Mouse (Mus musculus): ENCODE results near the gene Arhgef3. TPM values are rescaled to one million over a fixed set of nuclear protein-coding genes. Genes with fewer than 3 reads are reported as not detected.
"Not testable (repeated sequence)": the region's sequence is repeated elsewhere in the genome, so short reads cannot be mapped to it uniquely, and the experiment has no call there.

Gene Arhgef3
- polyA plus RNA-seq, 1 experiment from 2014 or later, result 2.9 TPM

- H3K9ac ChIP-seq (ENCODE audit: low read length), result no peak overlapping the region
- H3K27ac ChIP-seq (ENCODE audit: low read depth, low read length), result no peak overlapping the region
- DNase-seq (ENCODE audit: low spot score), result no peak
- H3K4me2 ChIP-seq (ENCODE audit: low read depth, low read length, severe bottlenecking), result no peak overlapping the region
- no peaks in the 10 kb centered on the region for H3K27me3 ChIP-seq (ENCODE audit: control insufficient read depth, insufficient read depth, low read length)
- H3K4me1 ChIP-seq (replicated peaks; ENCODE audit: control insufficient read depth, insufficient read depth, low read length), result no peaks in the 10 kb centered on the region
- WGBS, result 75% methylated on average over 12 of the region's 12 CpGs
- no peak overlapping the region for H3K4me3 ChIP-seq (ENCODE audit: low read depth, low read length)
- no peaks in the 10 kb centered on the region for H3K36me3 ChIP-seq (ENCODE audit: control insufficient read depth, insufficient read depth, low read length)
- H3K9me3 ChIP-seq (ENCODE audit: control insufficient read depth, low read length), result no peaks in the 10 kb centered on the region
- ATAC-seq (replicated peaks; ENCODE audit: low FRiP score), result no peak
Measured at GRCm38 (mm10) chr14:27237522-27238187, 123.0 kb downstream of the Arhgef3 start.

GRCm38 (mm10) chr14:27238600-27239118 is 124.0 kb downstream of the Arhgef3 start:
- H3K27ac ChIP-seq (ENCODE audit: low read depth, low read length), result no peak overlapping the region
- no peak overlapping the region for H3K9ac ChIP-seq (ENCODE audit: low read length)
- no peak overlapping the region for H3K4me3 ChIP-seq (ENCODE audit: low read depth, low read length)
- no peaks in the 10 kb centered on the region for H3K9me3 ChIP-seq (ENCODE audit: control insufficient read depth, low read length)
- no peak overlapping the region for H3K4me2 ChIP-seq (ENCODE audit: low read depth, low read length, severe bottlenecking)
- H3K27me3 ChIP-seq (ENCODE audit: control insufficient read depth, insufficient read depth, low read length), result no peaks in the 10 kb centered on the region
- 90% methylated on average over 8 of the region's 8 CpGs for WGBS
- no peaks in the 10 kb centered on the region for H3K36me3 ChIP-seq (ENCODE audit: control insufficient read depth, insufficient read depth, low read length)
- ATAC-seq (replicated peaks; ENCODE audit: low FRiP score) (no peak), DNase-seq (ENCODE audit: low spot score) (no peak)
- no peaks in the 10 kb centered on the region for H3K4me1 ChIP-seq (replicated peaks; ENCODE audit: control insufficient read depth, insufficient read depth, low read length)

- Histone ChIP-seq H3K9ac (ENCODE audit: low read length) (no peak overlapping the region), H3K4me1 (replicated peaks; ENCODE audit: control insufficient read depth, insufficient read depth, low read length) (no peaks in the 10 kb centered on the region), H3K27ac (ENCODE audit: low read depth, low read length) (no peak overlapping the region), H3K4me3 (ENCODE audit: low read depth, low read length) (no peak overlapping the region), H3K9me3 (ENCODE audit: control insufficient read depth, low read length) (no peaks in the 10 kb centered on the region), H3K27me3 (ENCODE audit: control insufficient read depth, insufficient read depth, low read length) (no peaks in the 10 kb centered on the region), H3K36me3 (ENCODE audit: control insufficient read depth, insufficient read depth, low read length) (no peaks in the 10 kb centered on the region), H3K4me2 (ENCODE audit: low read depth, low read length, severe bottlenecking) (no peak overlapping the region)
- DNase-seq (ENCODE audit: low spot score) (no peak), ATAC-seq (replicated peaks; ENCODE audit: low FRiP score) (no peak)
- WGBS, result 89% methylated on average over 3 of the region's 3 CpGs
Measured at GRCm38 (mm10) chr14:27239551-27240091, 124.9 kb downstream of the Arhgef3 start.

- DNase-seq (ENCODE audit: low spot score), result no peak
- Histone ChIP-seq H3K4me3 (ENCODE audit: low read depth, low read length) (no peak overlapping the region), H3K9me3 (ENCODE audit: control insufficient read depth, low read length) (no peaks in the 10 kb centered on the region), H3K27ac (ENCODE audit: low read depth, low read length) (no peak overlapping the region), H3K4me1 (replicated peaks; ENCODE audit: control insufficient read depth, insufficient read depth, low read length) (no peaks in the 10 kb centered on the region), H3K4me2 (ENCODE audit: low read depth, low read length, severe bottlenecking) (no peak overlapping the region), H3K36me3 (ENCODE audit: control insufficient read depth, insufficient read depth, low read length) (no peaks in the 10 kb centered on the region), H3K27me3 (ENCODE audit: control insufficient read depth, insufficient read depth, low read length) (no peaks in the 10 kb centered on the region), H3K9ac (ENCODE audit: low read length) (no peak overlapping the region)
- WGBS, result 89% methylated on average over 8 of the region's 8 CpGs
- ATAC-seq (replicated peaks; ENCODE audit: low FRiP score), result no peak
Measured at GRCm38 (mm10) chr14:27242253-27242652, 127.6 kb downstream of the Arhgef3 start.

GRCm38 (mm10) chr14:27242769-27243168 is 128.1 kb downstream of the Arhgef3 start:
- H3K9ac ChIP-seq (ENCODE audit: low read length), result no peak overlapping the region
- WGBS, result 83% methylated on average over 2 of the region's 2 CpGs
- H3K4me1 ChIP-seq (replicated peaks; ENCODE audit: control insufficient read depth, insufficient read depth, low read length), result no peaks in the 10 kb centered on the region
- DNase-seq (ENCODE audit: low spot score), result no peak
- H3K27ac ChIP-seq (ENCODE audit: low read depth, low read length), result no peak overlapping the region
- ATAC-seq (replicated peaks; ENCODE audit: low FRiP score), result no peak
- no peak overlapping the region for H3K4me3 ChIP-seq (ENCODE audit: low read depth, low read length)
- no peaks in the 10 kb centered on the region for H3K36me3 ChIP-seq (ENCODE audit: control insufficient read depth, insufficient read depth, low read length)
- H3K27me3 ChIP-seq (ENCODE audit: control insufficient read depth, insufficient read depth, low read length), result no peaks in the 10 kb centered on the region
- H3K9me3 ChIP-seq (ENCODE audit: control insufficient read depth, low read length), result no peaks in the 10 kb centered on the region
- H3K4me2 ChIP-seq (ENCODE audit: low read depth, low read length, severe bottlenecking), result no peak overlapping the region

GRCm38 (mm10) chr14:27243585-27243984 is 128.9 kb downstream of the Arhgef3 start:
- Histone ChIP-seq H3K27ac (ENCODE audit: low read depth, low read length) (no peak overlapping the region), H3K27me3 (ENCODE audit: control insufficient read depth, insufficient read depth, low read length) (no peaks in the 10 kb centered on the region), H3K36me3 (ENCODE audit: control insufficient read depth, insufficient read depth, low read length) (no peaks in the 10 kb centered on the region), H3K9me3 (ENCODE audit: control insufficient read depth, low read length) (no peaks in the 10 kb centered on the region), H3K9ac (ENCODE audit: low read length) (no peak overlapping the region), H3K4me2 (ENCODE audit: low read depth, low read length, severe bottlenecking) (no peak overlapping the region), H3K4me1 (replicated peaks; ENCODE audit: control insufficient read depth, insufficient read depth, low read length) (no peaks in the 10 kb centered on the region), H3K4me3 (ENCODE audit: low read depth, low read length) (no peak overlapping the region)
- 87% methylated on average over 5 of the region's 5 CpGs for WGBS
- ATAC-seq (replicated peaks; ENCODE audit: low FRiP score), result no peak
- no peak for DNase-seq (ENCODE audit: low spot score)

GRCm38 (mm10) chr14:27244898-27245297 is 130.2 kb downstream of the Arhgef3 start:
- DNase-seq (ENCODE audit: low spot score), result no peak

GRCm38 (mm10) chr14:27246424-27246823 is 131.7 kb downstream of the Arhgef3 start:
- Histone ChIP-seq H3K27ac (ENCODE audit: low read depth, low read length) (no peak overlapping the region), H3K36me3 (ENCODE audit: control insufficient read depth, insufficient read depth, low read length) (no peaks in the 10 kb centered on the region), H3K9me3 (ENCODE audit: control insufficient read depth, low read length) (no peaks in the 10 kb centered on the region), H3K4me1 (replicated peaks; ENCODE audit: control insufficient read depth, insufficient read depth, low read length) (no peaks in the 10 kb centered on the region), H3K4me2 (ENCODE audit: low read depth, low read length, severe bottlenecking) (no peak overlapping the region), H3K4me3 (ENCODE audit: low read depth, low read length) (no peak overlapping the region), H3K9ac (ENCODE audit: low read length) (no peak overlapping the region), H3K27me3 (ENCODE audit: control insufficient read depth, insufficient read depth, low read length) (no peaks in the 10 kb centered on the region)
- 81% methylated on average over 5 of the region's 5 CpGs for WGBS
- no peak for ATAC-seq (replicated peaks; ENCODE audit: low FRiP score)
- no peak for DNase-seq (ENCODE audit: low spot score)

More at GRCm38 (mm10) chr14:27244898-27245297, 130.2 kb downstream of the Arhgef3 start:
- Histone ChIP-seq H3K9me3 (ENCODE audit: control insufficient read depth, low read length) (no peaks in the 10 kb centered on the region), H3K4me3 (ENCODE audit: low read depth, low read length) (no peak overlapping the region), H3K27ac (ENCODE audit: low read depth, low read length) (no peak overlapping the region), H3K4me1 (replicated peaks; ENCODE audit: control insufficient read depth, insufficient read depth, low read length) (no peaks in the 10 kb centered on the region), H3K27me3 (ENCODE audit: control insufficient read depth, insufficient read depth, low read length) (no peaks in the 10 kb centered on the region), H3K9ac (ENCODE audit: low read length) (no peak overlapping the region), H3K4me2 (ENCODE audit: low read depth, low read length, severe bottlenecking) (no peak overlapping the region), H3K36me3 (ENCODE audit: control insufficient read depth, insufficient read depth, low read length) (no peaks in the 10 kb centered on the region)
- 71% methylated on average over 3 of the region's 3 CpGs for WGBS
- no peak for ATAC-seq (replicated peaks; ENCODE audit: low FRiP score)

- H3K27ac ChIP-seq (ENCODE audit: low read depth, low read length); ATAC-seq (replicated peaks; ENCODE audit: low FRiP score); H3K27me3 ChIP-seq (ENCODE audit: control insufficient read depth, insufficient read depth, low read length); H3K4me3 ChIP-seq (ENCODE audit: low read depth, low read length); DNase-seq (ENCODE audit: low spot score); H3K4me2 ChIP-seq (ENCODE audit: low read depth, low read length, severe bottlenecking); H3K9ac ChIP-seq (ENCODE audit: low read length); H3K36me3 ChIP-seq (ENCODE audit: control insufficient read depth, insufficient read depth, low read length); H3K4me1 ChIP-seq (replicated peaks; ENCODE audit: control insufficient read depth, insufficient read depth, low read length); H3K9me3 ChIP-seq (ENCODE audit: control insufficient read depth, low read length): not testable (repeated sequence)
- 93% methylated on average over 10 of the region's 10 CpGs for WGBS
Measured at GRCm38 (mm10) chr14:27246948-27247347, 132.2 kb downstream of the Arhgef3 start.
